Mouse (Mus musculus) hematopoietic stem cell, adult 5-6 weeks (primary cell): ENCODE results near the gene Agap1. TPM values are rescaled to one million over a fixed set of nuclear protein-coding genes. Genes with fewer than 3 reads are reported as not detected.

ENCODE experiments used
- ATAC-seq, 2 experiments: fragments of 125-278 bp in 1 of 2; replicated peaks in 1 of 2; 2 replicates each; pipeline ENCODE4 v1.8.0; 2016 to 2017; ENCODE audit warnings: inconsistent platforms in 2 of 2, mild to moderate bottlenecking in 2 of 2, moderate number of reproducible peaks in 2 of 2, low read depth in 1 of 2, moderate TSS enrichment in 1 of 2; ENCODE audit not compliant: low FRiP score in 2 of 2, poor library complexity in 2 of 2, severe bottlenecking in 2 of 2, insufficient read depth in 1 of 2, low TSS enrichment in 1 of 2
- total RNA-seq: library from RNA; stranded (forward); fragments of 172-1452, 232-1000 nt; gene quantifications from 2 replicates; pipeline ENCODE4 v1.2.3, GENCODE M21; 2017

Gene Agap1
- total RNA-seq, 1 experiment from 2014 or later, result 8.4 TPM

- peak; percentile 52 to 70; a peak in 3 of 4 replicates for ATAC-seq
Measured at GRCm38 (mm10) chr1:89613234-89613870, 158.7 kb downstream of the Agap1 start.

GRCm38 (mm10) chr1:89616556-89616955, 161.9 kb downstream of the Agap1 start:
- ATAC-seq, result no peak

GRCm38 (mm10) chr1:89617336-89617735, 162.7 kb downstream of the Agap1 start:
- ATAC-seq, result no peak

DNA sequence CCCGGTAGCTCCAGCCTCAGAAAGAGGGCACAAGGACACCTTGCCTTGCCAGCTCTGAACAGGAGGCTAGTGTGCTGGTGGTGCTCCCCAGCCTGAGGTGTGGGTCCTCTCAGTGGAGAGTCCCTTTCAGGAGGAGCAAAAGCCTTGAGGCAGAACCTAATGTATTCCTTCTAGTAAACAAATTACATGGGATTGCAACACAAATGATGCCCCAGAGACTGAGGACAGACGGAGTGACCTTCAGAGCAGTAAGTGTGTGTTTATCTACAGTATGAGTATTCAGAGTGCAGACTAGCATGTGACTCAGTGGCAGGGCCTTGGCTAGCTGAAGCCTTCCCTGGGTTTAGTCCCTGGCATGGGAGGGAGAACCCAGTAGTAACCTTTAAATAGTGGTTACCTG, 165.4 kb downstream of the Agap1 start:
- no peak for ATAC-seq

GRCm38 (mm10) chr1:89621014-89621791, 166.6 kb downstream of the Agap1 start:
- ATAC-seq, result peak; percentile 66 to 68; a peak in 2 of 4 replicates

GRCm38 (mm10) chr1:89621952-89622351, 167.3 kb downstream of the Agap1 start:
- no peak for ATAC-seq

- ATAC-seq, result no peak
Measured at GRCm38 (mm10) chr1:89622801-89623200, 168.2 kb downstream of the Agap1 start.

DNA sequence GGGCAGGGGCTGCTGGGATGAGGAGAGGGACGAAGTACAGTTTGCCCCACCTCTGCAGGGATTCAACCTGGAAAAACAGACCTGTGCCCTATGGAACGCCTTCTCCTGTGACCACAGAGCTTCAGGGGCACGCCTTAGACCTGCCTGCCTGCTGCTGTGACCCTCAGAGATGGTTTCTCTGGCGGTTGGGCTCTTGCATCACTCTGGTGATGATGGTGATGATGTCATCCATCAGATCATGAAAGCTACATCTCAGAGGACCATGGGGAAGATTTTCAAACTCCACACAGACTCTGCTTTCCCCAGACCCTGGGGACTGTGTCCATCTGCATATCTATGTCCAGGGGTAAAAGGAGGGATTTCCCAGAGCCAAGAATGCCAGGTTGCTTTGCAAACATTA, 170.7 kb downstream of the Agap1 start:
- ATAC-seq, result no peak

DNA sequence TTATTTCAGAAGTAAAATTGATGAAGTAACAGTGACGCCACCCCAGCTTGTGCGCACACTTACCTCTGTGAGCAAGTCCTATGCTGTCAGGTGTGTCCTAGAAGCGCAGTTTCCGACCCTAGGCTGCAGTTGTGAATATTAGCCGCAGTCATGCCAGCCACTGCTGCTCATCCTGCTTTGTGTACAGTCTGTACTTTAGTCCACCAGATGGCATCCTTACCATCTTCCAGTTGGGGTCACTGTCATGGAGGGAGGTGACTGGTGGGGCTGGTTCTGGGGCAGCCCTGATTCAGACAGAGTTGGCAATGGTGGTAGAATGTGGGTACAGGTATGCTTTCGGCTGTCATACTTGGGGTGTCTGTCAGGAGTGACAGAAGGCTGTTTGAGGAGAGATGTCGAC, 171.4 kb downstream of the Agap1 start:
- no peak for ATAC-seq

- no peak for ATAC-seq
Measured at GRCm38 (mm10) chr1:89626940-89627339, 172.3 kb downstream of the Agap1 start.

DNA sequence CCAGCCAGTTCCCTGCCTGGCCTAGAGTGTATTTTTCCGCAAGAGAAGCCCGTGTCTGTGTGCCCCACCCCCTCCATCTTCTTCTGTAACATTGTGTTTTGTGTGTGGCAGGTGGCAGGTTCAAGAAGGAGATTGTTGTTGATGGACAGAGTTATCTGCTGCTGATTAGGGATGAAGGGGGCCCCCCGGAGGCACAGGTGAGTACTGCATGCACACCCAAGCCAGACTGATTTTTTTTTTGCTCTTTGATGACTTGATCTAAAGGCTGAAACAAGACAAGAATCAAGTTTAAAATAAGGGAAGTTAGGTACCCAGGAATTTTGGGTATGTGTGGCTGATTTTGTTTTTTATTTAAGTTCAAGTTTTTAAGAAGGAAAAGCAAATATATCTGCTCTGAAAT, 173.0 kb downstream of the Agap1 start:
- no peak for ATAC-seq

DNA sequence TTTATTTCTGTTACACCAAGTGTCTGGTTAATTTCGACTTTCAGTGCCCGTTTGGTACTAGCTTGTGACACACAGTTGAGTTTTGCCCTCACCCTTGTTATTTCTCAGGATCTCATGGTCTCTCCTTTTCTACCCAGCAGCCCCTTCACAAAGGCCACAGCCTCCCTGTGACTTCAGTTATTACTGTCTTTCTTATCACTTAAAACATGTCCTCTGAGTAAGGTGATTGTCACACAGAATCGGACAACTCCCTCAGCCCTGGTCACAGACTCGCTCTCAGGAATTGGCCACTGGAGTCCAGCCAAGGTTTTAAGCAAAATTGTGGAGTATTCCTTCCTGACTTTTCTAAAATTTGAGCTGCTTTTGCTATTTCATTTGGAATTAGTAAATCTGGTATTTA, 176.2 kb downstream of the Agap1 start:
- no peak for ATAC-seq

GRCm38 (mm10) chr1:89631747-89632146, 177.1 kb downstream of the Agap1 start:
- ATAC-seq, result peak in 1 of 2 experiments; percentile 62; a peak in 3 of 4 replicates

DNA sequence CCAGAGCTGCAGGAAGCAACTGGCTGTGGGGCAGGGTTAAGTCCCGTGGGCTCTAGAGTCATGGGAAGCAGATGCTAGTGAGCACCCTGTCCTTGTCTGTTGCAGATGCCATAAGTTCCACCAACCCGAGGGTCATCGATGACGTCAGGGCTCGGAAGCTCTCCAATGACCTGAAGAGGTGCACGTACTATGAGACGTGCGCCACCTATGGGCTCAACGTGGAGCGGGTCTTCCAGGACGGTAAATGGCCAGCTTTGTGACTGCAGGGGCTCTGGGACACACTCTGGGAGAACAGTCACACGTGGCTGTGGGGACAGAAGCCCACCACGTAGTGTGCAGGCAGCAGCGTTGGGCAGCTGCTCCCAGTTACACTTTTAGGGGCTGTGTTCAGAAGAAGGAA, 179.4 kb downstream of the Agap1 start:
- no peak for ATAC-seq

DNA sequence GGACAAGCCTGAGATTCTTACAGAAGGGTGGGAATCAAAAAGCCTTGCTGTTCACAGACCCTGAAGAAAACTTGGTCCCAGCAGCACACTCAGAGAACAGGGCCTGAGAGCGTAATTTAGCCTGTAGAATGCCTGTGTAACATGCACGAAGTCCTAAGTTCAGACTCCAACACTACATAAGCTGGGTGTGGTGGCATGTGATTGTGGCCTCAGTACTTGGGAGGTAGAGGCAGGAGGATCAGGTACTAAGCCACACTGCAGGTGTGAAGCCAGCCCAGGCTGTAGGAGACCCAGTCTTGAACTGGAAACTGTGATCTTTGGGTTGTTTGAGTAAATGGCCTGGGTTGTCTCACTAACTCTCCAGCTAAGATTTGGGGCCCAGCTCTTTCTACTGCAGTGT, 180.5 kb downstream of the Agap1 start:
- ATAC-seq, result no peak

GRCm38 (mm10) chr1:89637670-89638069, 183.1 kb downstream of the Agap1 start:
- no peak for ATAC-seq

DNA sequence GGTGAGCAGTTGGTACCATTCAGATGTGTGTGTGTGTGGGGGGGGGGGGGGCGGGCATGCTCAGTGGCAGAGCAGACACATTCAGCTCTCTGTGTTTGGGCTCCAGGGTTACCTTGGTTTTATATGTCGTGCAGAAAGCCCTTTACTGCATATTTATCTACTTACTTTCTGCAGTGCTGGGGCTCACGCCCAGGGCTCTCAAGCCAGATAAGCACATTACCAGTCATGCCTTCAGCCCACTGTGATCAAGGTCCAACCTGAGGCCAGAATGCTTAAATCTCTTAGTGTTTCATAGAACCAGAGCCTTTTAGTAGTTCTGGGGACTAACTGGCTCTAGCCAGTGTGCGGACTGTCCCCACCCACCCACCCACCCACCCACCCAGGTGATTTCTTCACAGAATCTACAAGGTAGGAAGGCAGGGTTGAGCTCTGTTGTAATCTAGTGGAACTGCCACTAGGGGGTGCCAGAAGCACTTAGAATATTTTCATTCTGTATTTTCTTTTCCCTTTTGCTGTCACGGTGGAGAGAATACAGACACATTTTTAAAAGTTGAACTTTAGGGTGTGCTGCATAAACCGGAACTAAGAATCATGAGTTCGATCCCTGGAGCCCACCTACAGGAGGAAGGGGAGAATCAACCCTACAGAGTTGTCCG, 189.0 kb downstream of the Agap1 start:
- ATAC-seq, result peak; percentile 39 to 63; a peak in 3 of 4 replicates

GRCm38 (mm10) chr1:89644120-89644519, 189.5 kb downstream of the Agap1 start:
- ATAC-seq, result peak; percentile 83 to 89
